Mouse (Mus musculus) kidney, adult 11 months (tissue): ENCODE data around the gene Neu3.
"Not testable (repeated sequence)": the region's sequence is repeated elsewhere in the genome, so short reads cannot be mapped to it uniquely, and the experiment has no call there.

Source experiments
- DNase-seq: peaks from one replicate; pipeline ENCODE4 v3.0.0; 2022

Neu3 gene

GRCm38 (mm10) chr7:99833115-99833845, 5.1 kb upstream of the Neu3 start:
- no peak for DNase-seq

GRCm38 (mm10) chr7:99826096-99826495, 2.1 kb downstream of the Neu3 start:
- DNase-seq, result no peak

DNA sequence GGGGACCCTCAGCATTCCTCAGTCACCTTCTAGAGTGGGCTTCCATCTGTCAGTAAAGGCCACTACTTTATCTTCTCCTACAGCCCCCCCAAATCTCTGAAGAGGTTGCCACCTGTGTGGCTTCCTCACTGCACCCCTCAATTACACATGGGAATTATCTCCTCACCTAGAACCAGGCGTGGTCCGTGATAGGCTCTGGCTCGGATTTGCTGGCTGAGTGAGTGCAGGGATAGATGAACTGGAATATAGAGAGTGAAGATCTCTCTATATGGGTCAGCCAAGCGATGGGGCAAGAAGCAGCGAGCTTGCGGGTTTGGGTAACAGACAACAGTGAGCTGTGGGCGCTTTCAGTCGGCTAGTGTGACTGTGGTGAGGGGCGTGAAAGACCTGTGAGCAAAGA, 2.7 kb downstream of the Neu3 start:
- no peak for DNase-seq

DNA sequence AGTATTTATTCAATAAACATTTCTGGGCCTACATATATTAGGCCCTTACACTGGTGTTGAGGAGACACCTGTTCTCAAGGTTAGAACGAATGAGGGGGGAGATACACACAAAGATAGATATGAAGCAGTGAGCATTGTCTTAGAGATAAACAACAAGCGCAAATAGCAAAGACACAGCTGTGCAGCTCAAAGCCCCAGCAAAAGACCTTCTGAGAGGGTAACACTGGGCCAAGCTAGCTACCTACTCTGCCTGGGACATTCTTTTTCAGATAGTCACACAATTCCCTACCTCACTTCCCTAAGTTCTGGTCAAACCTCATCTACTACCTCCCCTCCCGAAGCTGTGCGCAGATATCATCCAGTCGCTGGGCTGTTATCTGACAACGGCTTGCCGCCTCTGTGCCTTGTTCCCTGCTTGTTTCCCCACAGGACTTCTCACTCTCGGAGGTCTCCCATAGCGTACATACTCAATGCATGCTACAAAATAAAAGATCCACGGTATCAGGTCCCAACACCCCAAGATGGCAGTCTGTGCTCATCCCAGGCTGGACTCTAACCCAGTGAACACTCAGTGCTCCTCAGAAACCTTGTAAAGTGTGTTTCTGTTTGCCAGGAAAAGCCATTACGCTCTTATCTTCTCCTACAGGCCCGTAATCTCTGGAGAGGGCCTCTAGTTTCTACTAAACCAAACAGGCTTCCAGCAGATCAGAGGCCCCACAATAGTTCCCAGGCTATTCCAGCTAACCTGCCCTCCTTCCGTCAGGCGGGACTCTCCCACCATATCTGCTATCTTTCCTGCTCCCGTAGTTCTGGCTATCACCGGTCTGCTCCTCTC, 3.4 kb downstream of the Neu3 start:
- DNase-seq, result no peak

GRCm38 (mm10) chr7:99823045-99823663, 5.1 kb downstream of the Neu3 start:
- DNase-seq, result no peak

DNA sequence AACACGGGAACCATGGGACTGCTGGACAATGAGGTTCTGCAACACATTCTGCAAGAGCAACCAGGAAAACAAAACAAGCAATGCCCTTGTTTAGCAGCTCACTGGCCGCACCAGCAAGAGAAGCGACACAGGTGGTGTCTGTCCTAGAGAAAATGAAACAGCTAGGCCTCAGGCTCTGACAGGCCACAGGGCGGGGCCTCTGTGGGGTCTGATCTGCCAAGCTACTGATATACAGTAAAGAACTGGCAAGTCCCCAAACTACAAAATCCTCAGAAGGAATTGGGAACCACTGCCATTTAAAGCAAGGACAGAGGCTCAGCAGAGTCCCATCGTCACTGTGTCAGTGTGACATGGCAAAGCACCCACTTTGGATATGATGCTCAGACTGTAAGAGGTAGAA, 5.8 kb downstream of the Neu3 start:
- DNase-seq, result no peak

DNA sequence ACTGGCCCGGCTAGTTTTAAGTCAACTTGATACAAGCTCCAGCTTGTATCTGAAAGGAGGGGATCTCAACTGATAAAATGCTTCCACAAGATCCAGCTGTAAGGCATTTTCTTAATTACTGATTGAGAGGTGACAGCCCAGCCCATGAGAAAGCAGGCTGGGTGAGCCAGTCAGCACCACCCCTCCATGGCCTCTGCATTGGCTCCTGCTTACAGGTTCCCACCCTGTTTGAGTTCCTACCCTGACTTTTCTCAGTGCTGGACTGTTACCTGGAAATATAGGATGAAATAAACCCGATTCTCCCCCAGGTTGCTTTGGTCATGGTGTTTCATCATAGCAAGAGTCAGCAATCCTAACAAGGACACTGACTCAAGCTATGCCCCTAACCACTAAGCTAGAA, 6.3 kb downstream of the Neu3 start:
- DNase-seq, result no peak

DNA sequence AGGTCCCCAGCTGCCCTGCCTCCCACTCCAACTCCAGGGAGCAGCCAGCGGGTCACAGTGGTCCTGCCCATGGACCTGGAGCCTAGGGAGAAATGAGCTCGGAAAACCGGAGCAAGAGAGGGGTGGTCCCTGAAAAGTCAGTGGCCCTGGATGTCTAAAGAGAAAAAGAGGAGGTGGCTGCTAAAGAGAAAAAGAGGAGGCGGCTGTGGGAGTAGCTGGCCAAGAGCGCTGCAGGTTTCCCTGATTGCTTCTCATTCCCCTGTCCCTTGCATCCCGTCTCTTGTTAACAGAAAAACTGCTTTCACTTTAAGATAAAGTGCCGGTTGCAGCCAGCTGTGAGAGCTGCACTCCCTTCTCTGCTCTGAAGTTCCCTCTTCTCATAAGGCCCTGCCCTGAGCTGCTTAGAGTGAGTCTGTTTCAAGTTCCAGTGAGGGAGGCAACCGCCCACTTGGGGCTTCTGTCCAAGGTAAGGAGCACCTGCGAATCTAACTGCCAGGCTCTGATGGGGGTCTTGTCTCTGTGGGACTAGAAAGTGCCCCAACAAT, 10.0 kb downstream of the Neu3 start:
- not testable (repeated sequence) for DNase-seq

- peak; percentile 12 for DNase-seq
Observed at GRCm38 (mm10) chr7:99813394-99813793, 14.8 kb downstream of the Neu3 start.

- DNase-seq, result no peak
Observed at GRCm38 (mm10) chr7:99811661-99812060, 16.6 kb downstream of the Neu3 start.

DNA sequence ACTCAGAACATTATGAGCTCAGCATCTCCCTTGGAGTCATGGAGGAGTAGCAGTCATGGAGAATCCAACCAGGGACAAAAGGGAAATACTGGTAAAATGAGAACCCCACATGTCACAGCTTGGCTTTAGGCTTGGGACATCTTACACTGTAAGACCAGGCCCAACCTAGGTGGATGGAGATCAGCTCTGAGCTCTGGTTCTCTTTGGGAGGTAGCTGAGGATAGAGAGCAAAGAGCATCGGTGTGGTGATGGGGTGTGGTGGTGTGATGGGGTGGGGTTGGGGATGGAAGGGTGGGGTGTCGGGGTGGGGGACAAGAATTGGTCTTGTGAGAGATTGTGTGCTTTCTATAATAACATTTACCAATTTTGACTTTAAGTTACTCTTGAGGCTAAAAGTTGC, 17.4 kb downstream of the Neu3 start:
- no peak for DNase-seq

- not testable (repeated sequence) for DNase-seq
Observed at GRCm38 (mm10) chr7:99807043-99807442, 21.2 kb downstream of the Neu3 start.

GRCm38 (mm10) chr7:99805340-99805739, 22.9 kb downstream of the Neu3 start:
- no peak for DNase-seq

DNA sequence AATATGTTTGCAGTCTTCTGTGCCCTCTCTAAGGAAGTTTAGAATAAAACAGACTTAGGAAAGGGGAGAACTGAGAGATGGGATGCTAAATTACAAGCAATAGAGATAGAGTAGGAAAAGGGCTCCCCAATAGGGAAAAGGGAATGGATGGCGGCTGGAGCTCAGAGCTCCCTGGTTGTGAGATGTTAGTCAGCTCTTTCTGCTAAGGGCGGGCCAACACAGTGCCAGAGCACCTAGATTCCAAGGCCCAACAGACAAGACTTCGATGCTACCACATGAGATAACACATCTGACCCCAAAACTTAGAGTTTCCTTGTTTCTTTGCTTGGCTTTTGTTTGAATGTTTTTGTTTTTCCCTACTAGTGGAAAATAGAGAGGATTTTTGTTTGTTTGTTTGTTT, 24.2 kb downstream of the Neu3 start:
- not testable (repeated sequence) for DNase-seq

DNA sequence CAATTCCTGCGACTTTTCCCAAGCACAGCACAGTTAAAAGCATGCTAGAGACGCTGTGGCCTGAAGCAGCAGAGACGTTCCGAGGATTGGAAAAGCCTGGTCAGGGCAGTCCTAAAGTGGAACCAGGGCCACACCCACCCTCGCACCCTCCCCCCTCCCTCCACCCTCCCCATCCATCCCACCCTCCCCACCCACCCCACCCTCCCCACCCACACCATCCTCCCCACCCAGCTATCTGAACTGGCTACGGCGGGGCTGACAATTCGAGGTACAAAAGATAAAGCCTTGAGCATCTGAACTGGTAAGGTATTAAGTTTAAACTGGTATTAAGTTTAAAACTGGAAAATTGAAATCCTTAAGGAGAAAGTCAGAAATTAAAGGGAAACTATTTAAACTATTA, 24.7 kb downstream of the Neu3 start:
- DNase-seq, result no peak

GRCm38 (mm10) chr7:99799118-99799517, 29.1 kb downstream of the Neu3 start:
- no peak for DNase-seq

DNA sequence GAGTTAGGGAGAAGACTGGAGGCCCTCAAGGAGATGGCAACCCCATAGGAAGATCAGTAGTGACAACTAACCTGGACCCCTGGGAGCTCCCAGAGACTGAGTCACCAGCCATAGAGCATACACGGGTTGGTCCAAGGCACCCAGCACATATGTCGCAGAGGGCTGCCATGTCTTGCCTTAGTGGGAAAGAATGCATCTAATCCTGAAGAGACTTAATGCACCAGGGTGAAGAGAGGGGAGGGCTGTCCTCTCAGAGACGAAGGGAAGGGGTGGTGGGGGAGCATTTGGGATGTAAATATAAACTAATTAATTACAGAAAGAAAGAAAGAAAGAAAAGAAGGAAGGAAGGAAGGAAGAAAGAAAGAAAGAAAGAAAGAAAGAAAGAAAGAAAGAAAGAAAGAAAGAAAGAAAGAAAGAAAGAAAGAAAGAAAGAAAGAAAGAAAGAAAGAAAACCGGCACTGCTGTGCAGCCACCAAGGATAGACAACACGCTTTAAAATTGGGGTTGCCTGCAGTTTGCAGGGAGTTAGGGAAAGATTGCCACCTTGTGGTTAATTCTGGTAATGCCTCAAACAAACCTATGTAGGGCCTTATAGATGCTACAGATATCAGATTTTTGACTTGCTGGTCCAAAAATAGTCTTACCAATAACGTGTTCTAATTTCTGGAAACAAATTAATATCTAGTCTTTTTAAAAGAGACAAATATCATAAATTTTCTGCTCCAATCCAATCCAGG, 30.1 kb downstream of the Neu3 start:
- no peak for DNase-seq

GRCm38 (mm10) chr7:99797261-99797660, 31.0 kb downstream of the Neu3 start:
- DNase-seq, result no peak

GRCm38 (mm10) chr7:99796471-99796870, 31.7 kb downstream of the Neu3 start:
- no peak for DNase-seq

DNA sequence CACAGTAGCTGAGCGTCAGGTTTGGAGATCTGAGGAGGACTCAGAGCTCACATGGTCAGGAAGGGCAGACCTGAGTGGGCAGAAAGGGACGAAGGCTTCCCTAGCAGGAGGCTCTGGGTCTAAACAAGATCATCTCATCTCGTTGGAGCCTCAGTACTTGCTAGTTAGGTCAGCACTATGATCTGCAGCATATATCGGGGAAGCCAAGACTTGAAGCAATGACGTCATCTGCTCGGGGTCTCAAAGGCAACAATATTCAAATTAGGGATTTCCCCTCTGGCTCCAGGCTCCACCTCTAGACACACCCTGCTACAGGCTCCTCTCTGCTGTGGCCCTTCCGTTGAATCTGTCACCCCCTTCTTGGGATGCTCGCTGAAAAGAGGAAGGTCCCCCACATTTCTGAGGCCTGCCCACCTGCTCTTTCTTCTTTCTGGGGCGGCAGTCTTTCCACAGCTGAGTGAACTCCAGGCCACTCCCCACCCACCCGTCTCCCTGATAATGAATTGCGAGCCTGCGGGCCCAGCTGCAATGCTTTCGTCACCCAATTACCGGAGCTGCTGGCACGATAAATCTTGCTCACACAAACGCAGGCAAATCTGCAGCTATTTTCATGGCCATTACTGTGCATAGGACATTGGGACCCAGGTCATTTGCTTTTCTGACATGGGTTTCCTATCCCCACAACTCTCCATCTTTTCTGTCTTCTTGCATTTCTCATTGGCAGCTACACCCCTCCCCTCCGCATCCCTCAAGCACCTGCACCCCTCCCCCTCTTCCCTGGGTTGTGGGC, 32.8 kb downstream of the Neu3 start:
- DNase-seq, result no peak

DNA sequence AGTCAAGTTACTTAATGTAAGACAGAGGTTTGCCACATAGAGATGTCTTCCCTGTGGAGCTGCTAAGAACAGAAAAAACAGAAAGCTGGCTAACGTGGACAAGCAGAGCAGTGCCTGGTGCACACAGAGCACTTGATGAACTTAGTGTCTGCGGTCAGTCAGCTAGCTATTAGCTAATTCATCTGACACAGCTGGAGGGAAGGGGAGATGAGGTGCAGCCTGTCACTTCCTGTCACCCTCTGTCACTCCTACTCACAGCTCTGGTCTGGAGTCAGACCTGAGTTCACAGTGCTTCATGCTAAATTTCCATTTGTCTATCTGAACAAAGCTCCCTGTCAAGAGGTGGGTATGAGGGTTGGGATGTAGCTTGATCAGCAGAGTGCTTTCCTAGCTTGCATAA, 34.1 kb downstream of the Neu3 start:
- DNase-seq, result no peak

- no peak for DNase-seq
Observed at GRCm38 (mm10) chr7:99790816-99791215, 37.4 kb downstream of the Neu3 start.
